Mouse (Mus musculus) kidney, postnatal 10 days (tissue): ENCODE measurements around the gene Cldn13.

ENCODE experiments used
- DNase-seq: peaks from one replicate; pipeline ENCODE4 v3.0.0; 2021; ENCODE audit warnings: mixed read lengths

Cldn13 gene

GRCm38 (mm10) chr5:134933281-134933680 lies 18.0 kb upstream of the Cldn13 start:
- DNase-seq, result no peak

- DNase-seq, result peak; percentile 77
These were observed 17.6 kb upstream of the Cldn13 start for GRCm38 (mm10) chr5:134932903-134933276.

GRCm38 (mm10) chr5:134932179-134932902 lies 17.0 kb upstream of the Cldn13 start, which contains the start of gene Mettl27:
Gene Mettl27 (plus strand): TSS chr5:134932368.
- DNase-seq, result peak; percentile 94

DNA sequence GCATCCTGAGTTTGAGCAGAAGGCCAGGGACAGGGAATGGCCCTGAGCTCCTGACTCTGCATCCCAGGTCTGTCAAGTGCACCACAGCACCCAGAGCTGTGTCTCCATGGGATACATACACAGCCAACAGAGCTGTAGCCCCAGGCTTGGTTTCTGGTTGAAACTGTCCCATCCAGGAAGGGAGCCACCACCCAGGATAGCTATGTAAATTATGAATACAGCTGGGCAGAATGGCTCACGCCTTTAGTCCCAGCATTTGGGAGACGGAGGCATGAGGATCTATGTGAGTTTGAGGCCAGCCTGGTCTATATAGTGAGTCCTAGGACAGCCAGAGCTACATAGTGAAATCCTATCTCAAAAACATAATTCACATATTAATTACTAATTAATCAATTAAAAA lies 14.7 kb upstream of the Cldn13 start:
- no peak for DNase-seq

GRCm38 (mm10) chr5:134926726-134927125 lies 11.4 kb upstream of the Cldn13 start:
- DNase-seq, result no peak

- DNase-seq, result no peak
These were observed 7.8 kb upstream of the Cldn13 start for GRCm38 (mm10) chr5:134923141-134923540.

- no peak for DNase-seq
These were observed 5.8 kb upstream of the Cldn13 start for GRCm38 (mm10) chr5:134921106-134921505.

- DNase-seq, result no peak
These were observed 4.9 kb upstream of the Cldn13 start for GRCm38 (mm10) chr5:134920106-134920687.

DNA sequence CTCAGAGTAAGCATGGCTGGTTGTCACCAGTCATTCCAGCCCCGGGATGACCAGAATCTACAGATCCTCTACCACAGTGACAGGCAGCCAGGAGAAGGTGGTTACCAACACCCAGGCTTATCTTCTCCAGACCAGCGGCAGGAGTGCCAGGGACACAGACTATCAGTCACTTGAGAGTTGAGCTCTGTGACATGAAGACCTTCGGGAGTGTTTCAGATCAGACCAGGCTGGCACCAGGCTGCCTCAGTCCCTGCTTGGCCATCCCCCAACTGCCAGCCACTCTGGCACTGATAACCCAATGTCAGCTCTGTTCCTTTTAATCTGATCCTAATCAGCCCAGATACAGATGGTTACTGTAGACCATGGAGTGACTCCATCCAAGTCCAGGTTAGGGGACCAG lies 3.8 kb upstream of the Cldn13 start:
- no peak for DNase-seq

GRCm38 (mm10) chr5:134918071-134918832 lies 2.9 kb upstream of the Cldn13 start:
- peak; percentile 82 for DNase-seq

DNA sequence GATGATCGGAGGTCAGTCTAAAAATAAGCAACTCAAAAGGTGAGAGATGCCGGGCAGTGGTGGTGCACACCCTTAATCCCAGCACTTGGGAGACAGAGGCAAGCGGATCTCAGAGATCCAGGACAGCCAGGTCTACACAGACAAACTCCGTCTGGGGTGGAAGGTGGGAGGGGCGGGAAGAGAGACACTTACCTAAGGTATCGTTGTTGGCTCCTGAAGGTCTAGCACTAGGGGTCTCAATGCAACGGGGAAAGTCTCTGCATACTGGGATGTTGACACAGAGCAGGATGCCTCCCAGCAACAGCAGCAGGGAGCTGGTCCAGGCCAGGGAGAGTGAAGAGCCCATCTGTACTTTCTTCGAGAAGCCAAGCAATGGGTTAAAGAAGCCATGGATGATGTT lies 816 bp downstream of the Cldn13 start:
- no peak for DNase-seq

GRCm38 (mm10) chr5:134913753-134914152 lies 1.6 kb downstream of the Cldn13 start:
- DNase-seq, result no peak

GRCm38 (mm10) chr5:134913352-134913751 lies 2.0 kb downstream of the Cldn13 start:
- no peak for DNase-seq

GRCm38 (mm10) chr5:134911901-134912300 lies 3.4 kb downstream of the Cldn13 start:
- no peak for DNase-seq

DNA sequence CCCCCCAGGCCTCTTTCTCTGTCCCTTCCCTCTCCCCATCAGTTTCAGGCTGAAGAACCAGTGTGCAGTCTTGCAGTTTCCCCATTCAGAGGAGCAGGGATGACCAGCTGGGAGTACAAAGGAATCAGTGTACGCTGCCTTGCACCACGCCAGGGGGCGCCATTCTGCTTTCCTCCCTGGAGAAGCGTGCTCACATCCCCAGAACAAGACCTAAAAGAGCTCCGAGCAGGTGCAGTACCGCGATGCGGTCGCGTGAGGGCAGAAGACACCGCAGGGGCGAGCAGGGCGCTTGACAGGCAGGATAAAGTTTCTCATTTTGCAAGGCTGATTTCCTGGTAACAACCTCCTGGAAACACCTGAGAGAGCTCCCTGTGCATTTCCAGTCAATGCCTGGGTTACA lies 8.2 kb downstream of the Cldn13 start:
- DNase-seq, result peak; percentile 97

DNA sequence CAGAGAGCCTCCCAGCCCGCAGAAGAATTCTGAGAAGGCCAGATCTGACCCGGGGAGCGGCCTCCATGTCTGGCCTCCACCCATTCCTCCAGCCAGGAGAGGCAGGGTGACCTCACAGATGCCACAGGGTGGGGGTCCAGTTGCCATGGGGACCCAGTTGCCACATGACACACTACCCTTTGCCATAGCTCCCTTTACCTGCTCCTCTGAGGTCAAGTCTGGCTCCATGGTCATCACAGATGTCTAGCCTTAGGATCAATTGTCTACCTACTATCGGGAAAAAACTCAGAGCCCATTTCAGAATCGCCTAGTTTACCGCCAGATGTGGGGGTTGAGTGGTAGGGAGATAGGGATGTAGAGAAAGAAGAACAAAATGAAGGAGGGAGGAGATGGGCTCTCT lies 8.7 kb downstream of the Cldn13 start, which contains the start of gene Tmem270:
Gene Tmem270 (minus strand): TSS at position 101 of the 400 bp plus-strand sequence.
- no peak for DNase-seq

DNA sequence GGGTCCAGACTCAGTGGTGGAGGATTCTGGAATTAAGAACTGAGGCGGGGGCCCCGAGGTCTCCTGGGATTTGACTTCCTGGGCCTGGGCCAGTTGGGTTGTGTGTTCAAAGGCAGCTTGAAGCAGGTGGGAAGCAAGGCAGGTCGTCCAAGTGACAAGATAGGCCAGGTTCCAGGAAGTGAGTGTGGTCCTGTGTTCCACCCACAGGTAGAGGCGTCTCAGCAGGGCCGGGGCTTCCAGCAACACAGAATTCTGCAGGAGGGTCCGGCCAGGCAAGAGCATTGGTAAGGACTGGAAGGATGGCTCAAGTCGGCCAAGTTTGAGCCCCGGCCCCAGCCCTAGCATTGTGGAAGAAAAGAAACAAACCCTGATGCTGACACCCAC lies 13.7 kb downstream of the Cldn13 start:
- no peak for DNase-seq

DNA sequence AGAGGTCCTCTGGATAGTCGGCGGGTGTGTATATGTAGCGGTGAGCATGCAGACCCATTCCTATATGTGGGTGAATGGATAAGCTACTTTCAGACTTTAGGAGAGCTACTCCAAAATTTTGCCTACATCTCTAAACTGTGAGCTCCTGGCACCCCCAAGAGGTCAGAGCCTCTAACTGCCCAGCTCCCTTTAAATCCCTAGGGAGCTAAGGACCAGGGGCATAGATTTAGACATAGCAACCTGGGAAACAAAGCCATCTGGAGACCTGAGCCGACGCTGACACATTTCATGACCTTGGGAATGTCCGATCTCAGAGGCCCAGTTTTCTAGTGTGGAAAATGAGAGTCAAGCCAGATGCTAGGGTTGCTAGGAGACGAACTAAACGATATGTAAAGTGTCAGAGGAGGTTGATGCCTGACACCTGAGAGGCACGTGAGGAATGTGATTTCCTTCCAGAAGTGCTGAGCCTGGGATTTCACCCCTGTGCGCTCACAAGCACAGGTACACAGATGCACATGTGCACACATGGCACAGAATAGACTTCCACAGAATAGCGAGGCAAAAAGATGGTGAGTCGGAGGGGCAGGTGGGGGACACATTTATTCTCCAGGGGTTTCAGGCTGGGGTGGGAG lies 14.2 kb downstream of the Cldn13 start:
- DNase-seq, result peak; percentile 70

GRCm38 (mm10) chr5:134897596-134897995 lies 17.7 kb downstream of the Cldn13 start:
- DNase-seq, result no peak

GRCm38 (mm10) chr5:134896965-134897364 lies 18.4 kb downstream of the Cldn13 start:
- no peak for DNase-seq

GRCm38 (mm10) chr5:134895291-134895690 lies 20.0 kb downstream of the Cldn13 start:
- peak; percentile 62 for DNase-seq

GRCm38 (mm10) chr5:134892717-134893116 lies 22.6 kb downstream of the Cldn13 start:
- DNase-seq, result no peak

- peak; percentile 38 for DNase-seq
These were observed 23.8 kb downstream of the Cldn13 start for GRCm38 (mm10) chr5:134891552-134891951.
